Mouse (Mus musculus) G1E (cell line): ENCODE data around the gene Nudt2. TPM values are rescaled to one million over a fixed set of nuclear protein-coding genes. Genes with fewer than 3 reads are reported as not detected.

Experiments
- ATAC-seq: 2 replicates; pipeline ENCODE4 v1.8.0; 2016; ENCODE audit warnings: mild to moderate bottlenecking; ENCODE audit not compliant: insufficient number of reproducible peaks, poor library complexity, low FRiP score, severe bottlenecking; ENCODE audit errors: extremely low read depth
- DNase-seq: peaks from one replicate; pipeline ENCODE4 v3.0.0; 2012; ENCODE audit warnings: low spot score
- H3K27me3 ChIP-seq: 2 replicates; pipeline ENCODE4 v1.6.1; 2012; ENCODE audit warnings: mild to moderate bottlenecking, low read length, inconsistent platforms; ENCODE audit not compliant: insufficient read depth
- H3K36me3 ChIP-seq: replicated peaks from 2 replicates; pipeline ENCODE3; 2012; ENCODE audit warnings: mild to moderate bottlenecking, inconsistent platforms
- H3K4me1 ChIP-seq: 2 replicates; pipeline ENCODE4 v1.6.1; 2012; ENCODE audit warnings: low read depth, low read length, inconsistent platforms, mixed read lengths; ENCODE audit not compliant: insufficient read depth
- H3K4me3 ChIP-seq: 2 replicates; pipeline ENCODE4 v1.5.1; 2012; ENCODE audit warnings: low read depth, mild to moderate bottlenecking, inconsistent platforms, low read length, moderate library complexity, mixed read lengths
- H3K9me3 ChIP-seq: replicated peaks from 2 replicates; pipeline ENCODE4 v1.6.1; 2012; ENCODE audit warnings: inconsistent platforms
- CTCF ChIP-seq: IDR thresholded peaks from 2 replicates; pipeline ENCODE4 v1.5.1; 2012; ENCODE audit warnings: low read depth, low read length, inconsistent platforms, mixed read lengths
- GATA1 ChIP-seq: IDR thresholded peaks from 2 replicates; pipeline ENCODE4 v1.6.1; 2012; ENCODE audit warnings: borderline replicate concordance, low read length, inconsistent platforms, mixed read lengths
- GATA2 ChIP-seq: IDR thresholded peaks from 2 replicates; pipeline ENCODE4 v1.6.1; 2012; ENCODE audit warnings: low read depth, low read length, inconsistent platforms, borderline replicate concordance
- POLR2AphosphoS5 ChIP-seq: IDR thresholded peaks from 2 replicates; pipeline ENCODE4 v1.6.1; 2012; ENCODE audit warnings: low read depth, low read length, inconsistent platforms; ENCODE audit not compliant: insufficient replicate concordance
- TAL1 ChIP-seq: conservative IDR thresholded peaks from 2 replicates; pipeline ENCODE4 v1.6.1; 2012; ENCODE audit warnings: low read depth, low read length, inconsistent platforms, mixed read lengths
- polyA plus RNA-seq: library from polyadenylated mRNA; stranded (reverse); fragments of >175 nt; gene quantifications from 2 replicates; pipeline ENCODE4 v1.2.3, GENCODE M21; 2012
- total RNA-seq, 2 experiments: library from RNA; stranded (forward) in 1 of 2; stranded (reverse) in 1 of 2; fragments of 200-1000 nt in 1 of 2; fragments of >200 nt in 1 of 2; fragmentation: Nextera tagmentation in 1 of 2; gene quantifications; 2 replicates each; pipeline ENCODE4 v1.2.3; 2014 to 2017

Nudt2 gene
- total and polyA plus RNA-seq, 3 experiments = 12.4 to 62.3 (median 22.5) TPM

DNA sequence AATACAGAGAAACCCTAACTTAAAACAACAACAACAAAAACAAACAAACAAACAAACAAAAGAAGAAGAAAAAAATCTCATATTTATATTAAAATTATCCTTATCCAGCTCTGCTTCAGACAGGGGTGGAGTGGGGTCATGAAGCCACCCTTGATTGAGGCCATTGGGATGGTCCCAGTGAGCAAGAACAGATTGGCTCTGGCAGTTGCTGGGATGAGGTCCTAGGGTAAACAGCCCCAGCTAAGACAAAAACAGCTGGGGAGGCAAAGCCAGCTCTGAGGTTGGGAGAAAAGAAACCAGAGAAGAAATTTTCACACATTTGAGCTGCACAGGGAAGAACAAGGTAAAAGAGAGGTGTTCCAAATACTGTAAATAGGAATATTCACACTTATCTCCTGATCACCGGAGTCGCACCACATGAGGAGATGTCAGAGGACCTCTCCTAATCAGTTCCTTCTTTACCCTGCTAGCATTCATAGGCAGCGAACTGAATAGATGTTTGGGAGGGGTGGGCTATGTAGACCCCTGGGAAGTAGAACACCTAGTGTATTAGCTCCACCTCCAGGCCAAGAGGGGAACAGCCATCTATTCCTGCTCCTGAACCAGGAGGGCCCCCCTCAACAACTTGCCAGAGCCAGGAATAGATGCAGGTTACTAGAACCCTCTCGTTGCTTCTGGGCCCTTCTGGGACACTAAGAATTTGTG lies 14.0 kb downstream of the Nudt2 start:
- Histone ChIP-seq H3K36me3 (peaks cover 68% of the 10 kb centered on the region), H3K27me3 (no peaks in the 10 kb centered on the region), H3K4me1 (peaks cover 5% of the 10 kb centered on the region), H3K4me3 (no peak overlapping the region), H3K9me3 (no peaks in the 10 kb centered on the region)
- DNase-seq = no peak
- TF ChIP-seq CTCF (no peak), POLR2AphosphoS5 (no peak), TAL1 (no peak), GATA1 (no peak), GATA2 (no peak)
- ATAC-seq = no peak

- Histone ChIP-seq H3K4me1 (peaks cover 3% of the 10 kb centered on the region), H3K9me3 (no peaks in the 10 kb centered on the region), H3K36me3 (peaks cover 68% of the 10 kb centered on the region), H3K27me3 (no peaks in the 10 kb centered on the region), H3K4me3 (no peak overlapping the region)
- ATAC-seq (no peak), DNase-seq (no peak)
- no peak for TF ChIP-seq GATA1
- TF ChIP-seq CTCF = no peak
- no peak for TF ChIP-seq POLR2AphosphoS5
- no peak for TF ChIP-seq GATA2
- no peak for TF ChIP-seq TAL1
Measured at GRCm38 (mm10) chr4:41479456-41479804, 14.5 kb downstream of the Nudt2 start.

GRCm38 (mm10) chr4:41480254-41480653 lies 15.3 kb downstream of the Nudt2 start:
- H3K9me3 ChIP-seq = no peaks in the 10 kb centered on the region
- H3K4me1 ChIP-seq = no peaks in the 10 kb centered on the region
- DNase-seq (no peak), ATAC-seq (no peak)
- no peak overlapping the region for H3K4me3 ChIP-seq
- H3K36me3 ChIP-seq = peaks cover 64% of the 10 kb centered on the region
- H3K27me3 ChIP-seq = no peaks in the 10 kb centered on the region
- TF ChIP-seq TAL1 (no peak), CTCF (no peak), GATA2 (no peak), POLR2AphosphoS5 (no peak), GATA1 (no peak)

- ATAC-seq (no peak), DNase-seq (no peak)
- Histone ChIP-seq H3K36me3 (peaks cover 60% of the 10 kb centered on the region), H3K4me1 (no peaks in the 10 kb centered on the region), H3K27me3 (no peaks in the 10 kb centered on the region), H3K4me3 (no peak overlapping the region), H3K9me3 (peaks cover 3% of the 10 kb centered on the region; the same call in 1 of the 2 replicates)
- no peak for TF ChIP-seq CTCF
- TF ChIP-seq GATA1 = no peak
- TF ChIP-seq GATA2 = no peak
- TF ChIP-seq TAL1 = no peak
- no peak for TF ChIP-seq POLR2AphosphoS5
Measured at GRCm38 (mm10) chr4:41481601-41482017, 16.7 kb downstream of the Nudt2 start.

- TF ChIP-seq POLR2AphosphoS5 (no peak), GATA2 (no peak), CTCF (no peak), TAL1 (no peak), GATA1 (no peak)
- Histone ChIP-seq H3K27me3 (no peaks in the 10 kb centered on the region), H3K4me1 (peaks cover 12% of the 10 kb centered on the region), H3K36me3 (peaks cover 52% of the 10 kb centered on the region), H3K4me3 (no peak overlapping the region), H3K9me3 (peaks cover 7% of the 10 kb centered on the region)
- ATAC-seq (no peak), DNase-seq (no peak)
Measured at GRCm38 (mm10) chr4:41492951-41493350, 28.0 kb downstream of the Nudt2 start.

- ATAC-seq (no peak), DNase-seq (no peak)
- H3K4me1 ChIP-seq = peaks cover 12% of the 10 kb centered on the region
- peaks cover 14% of the 10 kb centered on the region for H3K9me3 ChIP-seq
- TF ChIP-seq POLR2AphosphoS5 = no peak
- no peak for TF ChIP-seq GATA1
- no peak for TF ChIP-seq GATA2
- TF ChIP-seq CTCF = no peak
- no peak for TF ChIP-seq TAL1
- H3K4me3 ChIP-seq = no peak overlapping the region
- H3K27me3 ChIP-seq = no peaks in the 10 kb centered on the region; the same call in 1 of the 2 replicates
- peaks cover 59% of the 10 kb centered on the region for H3K36me3 ChIP-seq
Measured at GRCm38 (mm10) chr4:41493464-41494116, 28.6 kb downstream of the Nudt2 start.
